Mouse (Mus musculus) liver (tissue): ENCODE results near the gene Ctnnb1.

Experiments
- DNase-seq: peaks from one replicate; pipeline ENCODE4 v3.0.0-alpha.2; 2020; ENCODE audit warnings: mixed read lengths

Ctnnb1 gene

DNA sequence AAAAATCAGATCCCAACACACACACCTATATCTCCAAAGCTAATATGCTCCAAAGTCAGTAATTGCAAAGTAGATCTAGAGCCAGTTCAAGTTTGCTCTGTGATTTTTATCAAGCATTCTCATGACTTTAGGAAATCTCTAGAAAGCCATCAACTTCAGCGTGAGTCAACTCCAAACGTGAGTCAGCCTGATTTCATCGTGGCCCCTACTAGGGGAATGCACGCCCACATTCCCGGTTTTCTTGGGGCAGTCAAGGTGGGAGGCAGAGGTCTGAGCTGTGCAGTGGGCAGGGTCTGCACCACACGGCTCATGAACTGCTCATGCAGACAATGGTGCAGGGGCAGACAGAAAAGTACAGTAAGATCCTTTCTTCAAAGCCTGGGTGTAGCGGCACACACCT lies 76.9 kb downstream of the Ctnnb1 start:
- no peak for DNase-seq
